Mouse (Mus musculus): ENCODE results near the gene Kcnj10. TPM values are rescaled to one million over a fixed set of nuclear protein-coding genes. Genes with fewer than 3 reads are reported as not detected.
A peak's percentile ranks its signal among the peaks of the same experiment; 100 is the strongest.

The Kcnj10 gene
- total and polyA plus RNA-seq, 3 experiments = 0.07 to 0.27 (median 0.08) TPM

DNA sequence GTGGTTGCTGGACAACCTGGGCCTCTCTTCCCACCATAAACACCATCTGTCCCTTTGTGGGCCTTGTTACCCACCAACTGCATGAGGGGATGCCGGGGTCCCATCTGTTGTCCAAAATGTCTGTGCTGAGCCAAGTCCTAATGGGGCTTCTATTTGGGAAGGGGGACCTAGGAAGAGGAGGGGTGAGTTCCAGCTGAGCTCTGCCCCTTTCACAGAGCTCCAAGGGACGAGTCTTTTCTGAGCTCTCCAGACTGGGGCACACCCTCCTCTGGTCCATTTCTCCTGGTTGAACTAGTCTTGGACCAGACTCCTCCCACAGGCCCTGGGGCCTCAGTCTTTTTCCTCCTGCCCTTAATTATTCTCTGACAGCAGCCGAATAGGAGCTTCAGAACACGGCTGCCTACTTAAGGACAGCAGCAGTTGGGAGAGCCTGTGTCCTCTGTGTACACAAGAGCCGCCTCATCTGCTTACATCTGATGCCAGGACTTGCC lies 21.0 kb upstream of the Kcnj10 start:
- no peak for DNase-seq
- Histone ChIP-seq H3K4me3 (no peak overlapping the region), H3K27me3 (ENCODE audit: control insufficient read depth, insufficient read depth, low read length) (no peaks in the 10 kb centered on the region), H3K4me1 (ENCODE audit: control insufficient read depth, insufficient read depth, low read length) (no peaks in the 10 kb centered on the region), H3K79me2 (replicated peaks; ENCODE audit: control insufficient read depth, insufficient read depth, low read length) (no peaks in the 10 kb centered on the region), H3K27ac (no peak overlapping the region), H3K36me3 (ENCODE audit: control insufficient read depth, insufficient read depth, low read length) (no peaks in the 10 kb centered on the region), H3K9ac (ENCODE audit: low read depth, low read length) (no peak overlapping the region)
- 76% methylated on average over 5 of the region's 5 CpGs for WGBS
- intact Hi-C loops (cut with DNase I) = no loop called here
- no peak for TF ChIP-seq CTCF (IDR thresholded peaks at IDR 0.05)
- no peak for TF ChIP-seq POLR2A (IDR thresholded peaks at IDR 0.05; ENCODE audit: insufficient read depth, low read depth, low read length)
- TF ChIP-seq EP300 (IDR thresholded peaks at IDR 0.05; ENCODE audit: insufficient read depth, low read depth, low read length) = no peak

DNA sequence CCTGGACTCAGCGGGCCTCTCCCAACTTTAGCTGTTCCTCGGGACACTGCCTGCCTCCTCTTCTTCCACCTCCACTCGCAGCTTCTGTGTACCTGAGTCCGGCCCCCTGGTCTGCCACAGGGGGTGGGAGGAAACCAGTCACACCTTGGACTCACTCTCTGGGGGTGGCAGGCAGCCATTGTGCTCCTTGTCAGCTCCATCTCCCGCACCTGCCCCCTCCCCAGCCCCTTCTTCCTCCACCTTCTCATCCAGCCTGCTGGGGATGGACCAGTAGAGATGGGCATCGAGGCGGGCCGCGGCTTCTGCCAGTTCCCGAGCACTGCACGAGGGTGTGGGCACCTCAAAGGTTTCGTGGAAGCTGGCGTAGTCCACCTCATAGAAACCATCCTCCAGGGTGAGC lies 18.3 kb upstream of the Kcnj10 start:
- intact Hi-C loops (cut with DNase I) = no loop called here
- 53% methylated on average over 13 of the region's 13 CpGs for WGBS
- Histone ChIP-seq H3K27ac (no peak overlapping the region), H3K36me3 (ENCODE audit: control insufficient read depth, insufficient read depth, low read length) (no peaks in the 10 kb centered on the region), H3K27me3 (ENCODE audit: control insufficient read depth, insufficient read depth, low read length) (peaks cover 7% of the 10 kb centered on the region; the same call in 1 of the 2 replicates), H3K9ac (ENCODE audit: low read depth, low read length) (no peak overlapping the region), H3K4me3 (no peak overlapping the region), H3K4me1 (ENCODE audit: control insufficient read depth, insufficient read depth, low read length) (no peaks in the 10 kb centered on the region), H3K79me2 (replicated peaks; ENCODE audit: control insufficient read depth, insufficient read depth, low read length) (no peaks in the 10 kb centered on the region)
- TF ChIP-seq EP300 (IDR thresholded peaks at IDR 0.05; ENCODE audit: insufficient read depth, low read depth, low read length) (no peak), CTCF (IDR thresholded peaks at IDR 0.05) (no peak), POLR2A (IDR thresholded peaks at IDR 0.05; ENCODE audit: insufficient read depth, low read depth, low read length) (no peak)
- no peak for DNase-seq

DNA sequence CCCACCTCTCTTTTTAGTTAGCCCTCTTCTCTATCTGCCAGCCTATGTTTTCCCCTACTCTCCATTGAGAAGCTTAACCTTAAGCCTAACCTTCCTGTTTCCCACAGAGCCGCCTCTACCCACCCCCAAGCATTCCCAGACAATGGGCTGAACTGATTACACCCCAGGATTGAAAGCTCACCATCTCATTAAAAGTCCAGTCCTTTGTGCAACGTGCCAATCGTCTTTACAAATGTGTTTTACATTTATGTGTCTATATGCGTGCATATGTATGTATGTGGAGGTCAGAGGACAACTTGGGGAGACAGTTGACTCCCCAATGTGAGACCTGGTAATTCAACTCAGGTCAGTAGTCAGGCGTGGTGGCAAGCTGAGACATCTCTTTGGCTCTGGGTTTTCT lies 17.7 kb upstream of the Kcnj10 start:
- TF ChIP-seq CTCF (IDR thresholded peaks at IDR 0.05) (no peak), EP300 (IDR thresholded peaks at IDR 0.05; ENCODE audit: insufficient read depth, low read depth, low read length) (no peak), POLR2A (IDR thresholded peaks at IDR 0.05; ENCODE audit: insufficient read depth, low read depth, low read length) (no peak)
- intact Hi-C loops (cut with DNase I) = no loop called here

DNA sequence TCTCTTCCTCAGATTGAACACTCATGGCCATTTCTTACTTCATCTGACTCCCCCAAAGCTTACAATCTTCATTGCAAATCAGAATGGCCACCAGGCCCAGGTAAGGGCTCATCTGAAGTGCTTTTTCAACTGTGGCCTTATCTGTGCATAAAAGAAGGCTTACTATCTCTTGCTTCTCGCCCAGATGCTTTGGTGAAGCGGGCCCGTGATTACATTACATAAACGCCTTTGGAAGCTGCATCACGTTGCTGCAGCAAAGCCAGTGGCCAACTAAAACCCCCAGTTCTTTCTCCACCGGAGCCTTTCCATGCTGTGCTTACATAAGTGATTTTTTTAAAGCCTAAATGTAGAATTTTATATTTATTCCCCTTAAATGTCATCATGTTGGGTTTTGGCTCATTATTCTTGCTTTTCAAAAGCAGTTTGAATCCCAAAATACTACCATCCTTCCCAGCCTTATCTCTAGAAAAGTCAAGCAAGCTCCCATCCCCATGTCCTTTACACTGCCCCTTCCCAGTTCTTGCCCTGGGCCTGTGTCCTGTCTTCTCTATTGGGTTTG lies 17.1 kb upstream of the Kcnj10 start:
- intact Hi-C loops (cut with DNase I) = loop anchor here (1.0 kb wide), 1 partner anchor 205 kb away; no protein-coding TSS in a partner anchor
- no peak for DNase-seq

More for the DNA sequence above, 17.7 kb upstream of the Kcnj10 start:
- 57% methylated on average over 5 of the region's 5 CpGs for WGBS
- no peak for DNase-seq
- Histone ChIP-seq H3K4me1 (ENCODE audit: control insufficient read depth, insufficient read depth, low read length) (no peaks in the 10 kb centered on the region), H3K27me3 (ENCODE audit: control insufficient read depth, insufficient read depth, low read length) (peaks cover 7% of the 10 kb centered on the region; the same call in 1 of the 2 replicates), H3K27ac (no peak overlapping the region), H3K79me2 (replicated peaks; ENCODE audit: control insufficient read depth, insufficient read depth, low read length) (no peaks in the 10 kb centered on the region), H3K36me3 (ENCODE audit: control insufficient read depth, insufficient read depth, low read length) (no peaks in the 10 kb centered on the region), H3K9ac (ENCODE audit: low read depth, low read length) (no peak overlapping the region), H3K4me3 (no peak overlapping the region)

DNA sequence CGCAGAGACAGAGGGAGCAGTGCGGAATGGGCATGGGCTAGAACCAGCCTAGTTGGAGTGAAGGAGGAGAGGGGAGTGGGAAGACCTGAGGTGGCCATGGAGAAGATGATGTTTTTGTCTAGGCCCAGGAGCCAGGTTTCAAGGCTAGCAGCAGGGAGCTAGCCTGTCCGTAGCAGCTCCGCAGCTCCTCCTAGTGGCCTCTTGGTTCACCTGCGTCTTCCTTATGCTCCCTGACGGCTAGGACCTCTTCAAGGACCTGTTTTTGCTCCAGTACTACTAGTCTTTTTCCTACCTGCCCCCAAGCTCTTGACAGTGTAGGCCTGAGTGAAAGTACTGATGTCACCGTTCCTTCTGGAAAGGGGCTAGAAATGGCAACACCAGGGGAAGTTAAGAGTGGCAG lies 16.3 kb upstream of the Kcnj10 start:
- Histone ChIP-seq H3K4me3 (no peak overlapping the region), H3K27me3 (ENCODE audit: control insufficient read depth, insufficient read depth, low read length) (peaks cover 11% of the 10 kb centered on the region; the same call in 1 of the 2 replicates), H3K79me2 (replicated peaks; ENCODE audit: control insufficient read depth, insufficient read depth, low read length) (no peaks in the 10 kb centered on the region), H3K36me3 (ENCODE audit: control insufficient read depth, insufficient read depth, low read length) (no peaks in the 10 kb centered on the region), H3K27ac (no peak overlapping the region), H3K9ac (ENCODE audit: low read depth, low read length) (no peak overlapping the region), H3K4me1 (ENCODE audit: control insufficient read depth, insufficient read depth, low read length) (no peaks in the 10 kb centered on the region)
- 24% methylated on average over 7 of the region's 7 CpGs for WGBS
- intact Hi-C loops (cut with DNase I) = loop anchor here (1.0 kb wide), 1 partner anchor 205 kb away; no protein-coding TSS in a partner anchor
- peak; percentile 96 for TF ChIP-seq CTCF (IDR thresholded peaks at IDR 0.05)
- 0 out of 2 replicates have a peak, but pooled peaks have one; percentile 42 for TF ChIP-seq EP300 (IDR thresholded peaks at IDR 0.05; ENCODE audit: insufficient read depth, low read depth, low read length)
- TF ChIP-seq POLR2A (IDR thresholded peaks at IDR 0.05; ENCODE audit: insufficient read depth, low read depth, low read length) = no peak
- peak; percentile 72 to 79 for DNase-seq

More for the DNA sequence above, 17.1 kb upstream of the Kcnj10 start:
- peaks cover 7% of the 10 kb centered on the region; the same call in 1 of the 2 replicates for H3K27me3 ChIP-seq (ENCODE audit: control insufficient read depth, insufficient read depth, low read length)
- no peak overlapping the region for H3K27ac ChIP-seq
- H3K4me3 ChIP-seq = no peak overlapping the region
- no peaks in the 10 kb centered on the region for H3K36me3 ChIP-seq (ENCODE audit: control insufficient read depth, insufficient read depth, low read length)
- H3K79me2 ChIP-seq (replicated peaks; ENCODE audit: control insufficient read depth, insufficient read depth, low read length) = no peaks in the 10 kb centered on the region
- TF ChIP-seq CTCF (IDR thresholded peaks at IDR 0.05) (no peak), POLR2A (IDR thresholded peaks at IDR 0.05; ENCODE audit: insufficient read depth, low read depth, low read length) (no peak), EP300 (IDR thresholded peaks at IDR 0.05; ENCODE audit: insufficient read depth, low read depth, low read length) (no peak)
- WGBS = 70% methylated on average over 6 of the region's 6 CpGs
- H3K4me1 ChIP-seq (ENCODE audit: control insufficient read depth, insufficient read depth, low read length) = no peaks in the 10 kb centered on the region
- no peak overlapping the region for H3K9ac ChIP-seq (ENCODE audit: low read depth, low read length)

Measured in heart, adult 2 months (tissue).